Mouse (Mus musculus): ENCODE data around the gene 1810065E05Rik. TPM values are rescaled to one million over a fixed set of nuclear protein-coding genes. Genes with fewer than 3 reads are reported as not detected.
A peak's percentile ranks its signal among the peaks of the same experiment; 100 is the strongest.

The 1810065E05Rik gene
- not detected in 2 replicates for polyA plus RNA-seq (2012; rRNA removed)

DNA sequence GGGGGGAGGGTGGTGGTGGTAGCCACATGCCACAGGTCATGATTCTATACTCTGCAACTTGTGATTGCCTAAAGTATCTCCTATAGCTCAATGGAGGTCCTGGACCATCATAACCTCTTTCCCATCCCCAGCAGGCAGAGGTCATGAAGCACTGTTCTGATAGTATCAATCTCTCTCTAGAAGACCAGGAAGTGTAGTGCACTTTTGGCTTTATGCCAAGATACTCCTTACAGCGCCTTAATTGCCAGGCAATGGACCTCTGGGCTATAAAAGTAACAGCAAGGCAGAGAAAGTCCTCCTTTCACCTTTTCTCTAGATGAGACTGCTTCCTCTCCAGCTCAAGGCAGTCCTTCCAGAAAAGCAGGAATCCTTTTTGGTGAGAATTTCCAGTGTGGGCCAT is at the start of gene 1810065E05Rik:
TSS of gene 1810065E05Rik (plus strand) at position 297 of the 400 bp plus-strand sequence.
- DNase-seq (ENCODE audit: low read depth): no peak
- TF ChIP-seq POLR2A (IDR thresholded peaks at IDR 0.05; ENCODE audit: borderline replicate concordance, extremely low read depth, insufficient read depth, insufficient read length, poor library complexity, severe bottlenecking): no peak
- TF ChIP-seq CTCF (IDR thresholded peaks at IDR 0.05; ENCODE audit: borderline replicate concordance, extremely low read depth, insufficient read depth, insufficient read length): no peak

DNA sequence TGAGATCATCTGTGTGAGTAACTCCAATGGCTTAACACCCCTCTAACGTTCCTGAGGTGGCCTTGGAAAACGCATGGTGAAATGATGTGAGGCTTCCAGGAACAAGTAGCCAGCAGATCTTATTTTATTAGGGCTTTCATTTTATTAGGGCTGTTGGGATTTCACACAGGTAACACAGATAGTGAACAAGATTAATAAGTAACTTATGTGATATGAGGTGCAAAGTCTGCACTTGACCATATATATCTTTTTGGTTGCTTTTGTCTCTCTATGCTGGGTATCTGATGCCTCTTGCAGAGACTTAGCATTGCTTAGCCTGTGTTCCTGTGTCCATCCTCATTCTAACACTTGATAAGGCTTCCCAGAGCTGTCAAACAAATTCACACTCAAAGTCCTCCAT is 43.6 kb upstream of the 1810065E05Rik start:
- TF ChIP-seq POLR2A (IDR thresholded peaks at IDR 0.05; ENCODE audit: borderline replicate concordance, extremely low read depth, insufficient read depth, insufficient read length, poor library complexity, severe bottlenecking) (no peak), CTCF (IDR thresholded peaks at IDR 0.05; ENCODE audit: borderline replicate concordance, extremely low read depth, insufficient read depth, insufficient read length) (no peak)
- DNase-seq (ENCODE audit: low read depth): no peak

DNA sequence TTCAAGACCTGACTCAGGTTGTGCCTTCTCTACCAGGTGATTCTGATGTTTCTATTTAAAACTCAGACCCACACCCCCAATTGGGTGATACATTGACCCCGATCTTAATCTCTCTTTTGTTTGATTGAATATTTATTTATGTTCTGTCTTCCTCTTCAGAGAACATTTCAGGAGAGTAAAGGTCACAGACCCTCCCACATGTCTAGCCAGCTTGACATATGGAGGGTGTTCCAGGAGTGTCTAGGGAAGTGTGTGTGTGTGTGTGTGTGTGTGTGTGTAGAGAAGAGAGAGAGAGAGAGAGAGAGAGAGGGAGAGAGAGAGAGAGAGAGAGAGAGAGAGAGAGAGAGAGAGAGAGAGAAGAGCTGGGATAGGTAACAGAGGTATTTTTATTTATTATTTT is 43.2 kb upstream of the 1810065E05Rik start:
- TF ChIP-seq POLR2A (IDR thresholded peaks at IDR 0.05; ENCODE audit: borderline replicate concordance, extremely low read depth, insufficient read depth, insufficient read length, poor library complexity, severe bottlenecking) (no peak), CTCF (IDR thresholded peaks at IDR 0.05; ENCODE audit: borderline replicate concordance, extremely low read depth, insufficient read depth, insufficient read length) (no peak)
- no peak for DNase-seq (ENCODE audit: low read depth)

DNA sequence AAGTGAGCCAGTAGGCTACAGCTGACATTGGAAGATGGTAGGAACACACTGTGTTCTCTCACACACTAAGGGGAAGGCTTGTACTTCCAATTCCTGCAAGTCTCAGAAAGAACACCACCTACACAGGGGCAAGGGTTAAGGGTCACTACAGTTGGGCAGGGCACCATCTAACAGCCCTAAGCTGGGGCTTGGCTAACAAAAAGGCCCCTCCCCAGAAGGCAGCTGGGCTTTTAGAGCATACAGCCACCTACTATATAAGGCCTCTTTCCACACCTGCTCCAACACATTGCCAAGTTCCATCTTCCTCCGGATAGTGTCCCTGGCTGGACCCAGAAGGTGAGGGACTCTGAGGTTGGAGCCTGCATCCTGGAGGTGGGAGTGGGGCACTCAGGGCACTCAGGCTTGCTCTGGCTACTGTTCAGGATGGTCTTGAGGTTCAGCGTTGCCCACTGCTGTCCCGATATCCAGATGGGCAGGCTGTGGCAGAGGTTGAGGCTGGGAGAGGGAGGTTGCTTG is 42.1 kb upstream of the 1810065E05Rik start, which contains the start of gene Lypd8:
TSS of gene Lypd8 (plus strand) at position 281 of the 516 bp plus-strand sequence.
- no peak for DNase-seq (ENCODE audit: low read depth)
- TF ChIP-seq POLR2A (IDR thresholded peaks at IDR 0.05; ENCODE audit: borderline replicate concordance, extremely low read depth, insufficient read depth, insufficient read length, poor library complexity, severe bottlenecking) (no peak), CTCF (IDR thresholded peaks at IDR 0.05; ENCODE audit: borderline replicate concordance, extremely low read depth, insufficient read depth, insufficient read length) (no peak)

DNA sequence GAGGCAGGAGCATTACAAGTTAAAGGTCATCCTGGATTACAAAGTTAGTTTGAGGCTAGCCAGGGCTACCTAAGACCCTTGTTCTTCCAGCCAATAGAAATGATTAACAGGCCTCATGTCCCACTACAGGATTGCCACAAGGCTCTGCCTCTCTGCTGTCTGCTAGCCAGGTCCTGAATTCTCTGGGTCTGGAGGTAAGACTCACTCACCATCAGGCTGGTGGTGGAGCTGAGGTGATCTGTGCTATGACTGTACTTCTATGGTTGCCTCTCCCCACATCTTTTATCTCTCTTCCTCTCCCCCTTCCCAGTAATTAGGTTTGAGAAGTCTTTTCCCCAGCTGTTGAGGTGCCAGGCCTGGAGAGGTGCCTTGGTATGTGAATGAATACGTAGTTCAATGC is 41.4 kb upstream of the 1810065E05Rik start:
- TF ChIP-seq POLR2A (IDR thresholded peaks at IDR 0.05; ENCODE audit: borderline replicate concordance, extremely low read depth, insufficient read depth, insufficient read length, poor library complexity, severe bottlenecking): no peak
- TF ChIP-seq CTCF (IDR thresholded peaks at IDR 0.05; ENCODE audit: borderline replicate concordance, extremely low read depth, insufficient read depth, insufficient read length): no peak
- no peak for DNase-seq (ENCODE audit: low read depth)

DNA sequence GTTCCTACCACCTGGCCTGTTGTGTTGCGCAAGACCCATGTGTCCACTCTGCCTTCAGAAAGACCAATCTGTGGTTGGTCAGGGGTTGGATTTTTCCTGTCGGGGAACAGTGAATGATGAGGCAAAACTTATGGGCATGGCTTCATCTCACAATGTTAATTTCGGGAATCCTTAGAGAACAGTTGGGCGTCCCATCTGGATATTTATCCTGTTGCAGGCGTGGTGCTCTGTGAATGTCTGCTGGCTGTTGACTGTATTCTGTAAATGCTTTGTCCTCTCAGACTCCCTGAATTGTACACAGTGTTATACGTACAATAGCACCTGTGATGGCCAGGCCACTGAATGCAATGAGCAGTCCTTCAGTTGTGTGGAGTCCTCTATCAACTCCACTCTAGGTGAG is 38.4 kb upstream of the 1810065E05Rik start:
- TF ChIP-seq CTCF (IDR thresholded peaks at IDR 0.05; ENCODE audit: borderline replicate concordance, extremely low read depth, insufficient read depth, insufficient read length) (no peak), POLR2A (IDR thresholded peaks at IDR 0.05; ENCODE audit: borderline replicate concordance, extremely low read depth, insufficient read depth, insufficient read length, poor library complexity, severe bottlenecking) (no peak)
- peak; percentile 31 for DNase-seq (ENCODE audit: low read depth)

DNA sequence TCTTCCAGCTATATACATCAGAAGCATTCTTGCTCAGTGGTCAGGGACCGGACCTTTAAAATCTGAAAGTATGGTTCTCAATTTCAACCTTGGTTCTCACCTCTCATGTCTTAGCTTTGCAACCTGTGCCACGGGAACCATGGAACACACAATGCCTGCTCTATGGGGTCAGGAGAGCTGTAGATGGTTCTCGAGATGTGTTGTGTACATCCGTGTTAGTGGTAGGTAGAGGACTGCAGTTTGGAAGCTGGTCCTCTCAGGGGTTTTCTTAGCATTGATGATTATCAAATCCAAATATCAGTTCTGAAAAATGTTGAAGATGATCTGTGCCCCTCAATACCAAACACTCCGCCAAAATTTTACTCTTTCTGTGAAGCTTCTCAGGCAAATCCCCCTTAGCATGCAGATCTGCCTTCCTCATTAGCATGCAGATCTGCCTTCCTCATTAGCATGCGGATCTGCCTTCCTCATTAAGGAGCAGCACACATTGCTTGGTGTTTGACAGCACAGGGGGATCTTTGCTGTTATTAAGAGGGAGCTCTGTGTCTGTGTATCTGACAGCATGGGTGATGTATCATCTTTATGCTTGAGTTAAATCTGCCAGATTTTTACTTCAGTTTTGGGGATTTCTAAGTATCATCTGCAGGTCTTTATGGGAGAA is 20.8 kb upstream of the 1810065E05Rik start:
- peak; percentile 95 for DNase-seq (ENCODE audit: low read depth)
- TF ChIP-seq POLR2A (IDR thresholded peaks at IDR 0.05; ENCODE audit: borderline replicate concordance, extremely low read depth, insufficient read depth, insufficient read length, poor library complexity, severe bottlenecking): no peak
- no peak for TF ChIP-seq CTCF (IDR thresholded peaks at IDR 0.05; ENCODE audit: borderline replicate concordance, extremely low read depth, insufficient read depth, insufficient read length)

DNA sequence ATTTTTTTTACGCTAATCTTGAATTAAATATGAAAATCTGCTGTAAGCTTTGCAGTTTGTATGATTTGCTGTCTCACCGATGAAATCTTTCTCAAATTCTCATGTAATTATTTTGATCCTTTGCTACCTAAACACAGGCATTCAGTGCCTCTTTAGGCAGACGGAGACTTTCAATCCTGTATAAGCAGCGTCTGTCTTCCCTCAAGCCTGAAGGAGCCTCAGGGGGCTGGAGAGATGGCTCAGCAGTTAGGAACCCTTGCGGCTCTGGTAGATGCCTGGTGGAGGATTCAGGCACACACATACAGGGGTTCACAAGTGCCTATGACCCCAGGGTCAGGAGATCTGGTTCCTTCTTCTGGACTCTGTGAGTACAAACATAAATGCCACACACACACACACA is 20.3 kb upstream of the 1810065E05Rik start:
- TF ChIP-seq POLR2A (IDR thresholded peaks at IDR 0.05; ENCODE audit: borderline replicate concordance, extremely low read depth, insufficient read depth, insufficient read length, poor library complexity, severe bottlenecking) (no peak), CTCF (IDR thresholded peaks at IDR 0.05; ENCODE audit: borderline replicate concordance, extremely low read depth, insufficient read depth, insufficient read length) (no peak)
- peak; percentile 76 for DNase-seq (ENCODE audit: low read depth)

DNA sequence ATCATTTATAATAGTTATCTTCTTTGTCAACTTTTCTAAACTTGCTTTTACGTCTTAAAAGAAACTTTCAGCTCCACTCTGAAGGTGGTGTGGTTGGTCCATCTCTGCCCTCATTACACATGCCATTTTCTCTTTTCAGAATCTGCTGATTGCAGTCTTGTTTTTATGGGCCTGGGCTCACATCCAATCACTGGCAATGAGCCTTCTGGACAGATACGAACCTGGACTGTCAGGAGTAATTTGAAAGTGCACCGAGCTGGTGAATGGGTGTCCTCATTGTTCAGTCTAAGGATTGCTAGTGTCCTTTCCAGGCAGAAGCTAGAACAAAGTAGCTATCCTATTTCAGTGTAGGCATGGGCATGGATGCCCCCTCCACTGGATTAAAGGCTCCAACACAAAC is 12.8 kb upstream of the 1810065E05Rik start:
- DNase-seq (ENCODE audit: low read depth): peak; percentile 59
- TF ChIP-seq POLR2A (IDR thresholded peaks at IDR 0.05; ENCODE audit: borderline replicate concordance, extremely low read depth, insufficient read depth, insufficient read length, poor library complexity, severe bottlenecking) (no peak), CTCF (IDR thresholded peaks at IDR 0.05; ENCODE audit: borderline replicate concordance, extremely low read depth, insufficient read depth, insufficient read length) (no peak)

DNA sequence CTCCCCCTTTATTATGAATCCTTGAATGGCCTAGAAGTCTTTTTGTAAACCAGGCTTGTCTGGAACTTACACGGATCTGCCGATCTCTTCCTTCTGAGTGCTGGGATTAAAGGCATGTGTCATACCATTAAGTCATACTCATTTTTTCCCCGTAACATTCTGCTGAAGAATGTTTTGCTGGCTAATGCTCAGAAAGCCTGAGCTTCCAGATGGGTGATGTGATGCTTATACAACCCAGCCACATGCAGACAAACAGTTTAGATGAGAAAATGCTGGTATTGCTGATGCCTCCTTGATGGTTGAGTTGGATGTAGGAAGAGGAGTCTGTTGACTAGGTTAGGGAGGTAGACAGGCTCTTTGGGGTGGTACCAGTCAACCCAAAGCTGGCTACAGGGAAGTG is 2.6 kb upstream of the 1810065E05Rik start:
- DNase-seq (ENCODE audit: low read depth): no peak
- TF ChIP-seq CTCF (IDR thresholded peaks at IDR 0.05; ENCODE audit: borderline replicate concordance, extremely low read depth, insufficient read depth, insufficient read length) (no peak), POLR2A (IDR thresholded peaks at IDR 0.05; ENCODE audit: borderline replicate concordance, extremely low read depth, insufficient read depth, insufficient read length, poor library complexity, severe bottlenecking) (no peak)

DNA sequence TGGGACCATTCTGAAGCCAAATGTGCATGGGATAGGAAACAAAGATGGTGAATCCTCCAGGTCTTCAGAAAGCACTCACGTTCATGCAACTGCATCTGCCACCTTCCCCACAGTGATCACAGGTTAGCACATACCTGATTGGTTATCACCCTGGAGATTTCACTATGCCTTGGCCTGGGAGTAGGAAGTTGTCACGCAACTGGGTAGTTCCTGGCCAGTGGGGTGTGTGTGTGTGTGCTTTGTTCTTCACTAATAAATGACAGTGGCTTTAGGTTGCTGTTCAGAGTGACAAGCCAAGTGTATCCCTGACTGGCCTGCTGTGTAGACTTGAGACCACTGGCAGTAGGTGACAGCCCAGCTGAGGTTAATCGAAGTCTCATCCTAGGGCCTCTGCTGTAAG is 11.3 kb downstream of the 1810065E05Rik start, which contains the start of gene Gm12253:
TSS of gene Gm12253 (plus strand) at position 301 of the 400 bp plus-strand sequence.
- TF ChIP-seq CTCF (IDR thresholded peaks at IDR 0.05; ENCODE audit: borderline replicate concordance, extremely low read depth, insufficient read depth, insufficient read length): no peak
- TF ChIP-seq POLR2A (IDR thresholded peaks at IDR 0.05; ENCODE audit: borderline replicate concordance, extremely low read depth, insufficient read depth, insufficient read length, poor library complexity, severe bottlenecking): no peak
- DNase-seq (ENCODE audit: low read depth): no peak

DNA sequence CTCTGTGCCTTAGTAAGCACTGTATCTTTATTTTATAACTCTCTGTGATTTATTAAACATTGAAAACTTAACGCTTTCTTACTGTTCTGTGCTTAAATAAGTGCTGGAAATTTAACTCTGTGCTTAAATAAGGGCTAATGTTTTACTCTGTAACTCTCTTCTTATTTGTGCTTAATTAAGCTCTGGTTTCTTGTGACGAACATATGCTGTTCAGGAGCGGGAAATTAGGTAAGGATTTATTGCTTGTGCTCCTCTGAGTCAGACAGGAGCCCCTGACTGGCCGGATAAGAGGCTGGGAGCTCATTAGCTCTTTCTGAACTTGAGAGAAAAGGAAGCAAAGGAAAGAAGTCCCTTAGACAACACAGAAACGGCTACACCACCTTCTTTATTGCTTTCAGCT is 17.0 kb downstream of the 1810065E05Rik start:
- no peak for TF ChIP-seq CTCF (IDR thresholded peaks at IDR 0.05; ENCODE audit: borderline replicate concordance, extremely low read depth, insufficient read depth, insufficient read length)
- TF ChIP-seq POLR2A (IDR thresholded peaks at IDR 0.05; ENCODE audit: borderline replicate concordance, extremely low read depth, insufficient read depth, insufficient read length, poor library complexity, severe bottlenecking): no peak
- DNase-seq (ENCODE audit: low read depth): peak; percentile 29
